Mouse (Mus musculus) lung, adult 2 months (tissue): ENCODE results near the gene Chp1. TPM values are rescaled to one million over a fixed set of nuclear protein-coding genes. Genes with fewer than 3 reads are reported as not detected.
"Not testable (repeated sequence)": the region's sequence is repeated elsewhere in the genome, so short reads cannot be mapped to it uniquely, and the experiment has no call there.

ENCODE experiments used
- DNase-seq: peaks from one replicate; pipeline ENCODE4 v3.0.0; 2022
- H3K4me1 ChIP-seq: fragments of 200-500 bp; 2 replicates; pipeline ENCODE4 v1.6.1; 2011; ENCODE audit warnings: low read length; ENCODE audit not compliant: control insufficient read depth, insufficient read depth
- H3K4me3 ChIP-seq: fragments of 200-500 bp; replicated peaks from 2 replicates; pipeline ENCODE3; 2011; ENCODE audit warnings: low read depth, mild to moderate bottlenecking, control low read depth, low read length; ENCODE audit errors: extremely low read depth
- CTCF ChIP-seq: fragments of 200-500 bp; IDR thresholded peaks from 2 replicates; pipeline ENCODE4 v1.5.1; 2011; ENCODE audit warnings: mild to moderate bottlenecking, low read length, control low read depth; ENCODE audit not compliant: insufficient read depth
- POLR2A ChIP-seq: fragments of 200-500 bp; IDR thresholded peaks from 2 replicates; pipeline ENCODE4 v1.6.1; 2011; ENCODE audit warnings: low read depth, mild to moderate bottlenecking, control low read depth, low read length, borderline replicate concordance; ENCODE audit errors: extremely low read depth
- WGBS: fragments of 180-500 bp; shearing (Covaris S2); methylation state at CpG from one replicate; pipeline ENCODE4 v1.1.7; 2018; 5-methylcytosine and 5-hydroxymethylcytosine counted together
- polyA plus RNA-seq: library from polyadenylated mRNA; depleted of rRNA; stranded (reverse); fragments of >200 nt; gene quantifications from 2 replicates; pipeline ENCODE4 v1.2.3, GENCODE M21; 2012; rRNA removed

Gene Chp1
- polyA plus RNA-seq, 1 experiment = 99.6 TPM

DNA sequence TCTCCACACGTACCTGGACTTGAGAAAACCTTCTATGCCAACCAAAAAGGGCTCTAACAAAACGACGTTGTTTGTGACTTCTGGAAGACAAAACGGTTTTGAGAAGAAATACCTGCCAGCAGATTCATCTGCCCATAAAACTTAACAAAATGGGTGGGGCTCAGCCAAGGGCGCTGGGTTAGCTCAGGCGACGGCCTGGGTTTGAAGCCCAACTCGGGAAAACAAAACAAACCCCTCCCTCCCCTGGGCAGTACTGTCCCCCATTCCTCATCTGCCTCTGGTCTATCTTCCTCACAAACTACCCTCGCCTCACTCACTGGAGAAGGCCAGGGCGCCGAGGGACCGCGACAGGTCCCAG, 70.3 kb downstream of the Chp1 start:
- WGBS = under 1% methylated on average over 13 of the region's 13 CpGs
- peaks cover 3% of the 10 kb centered on the region; the same call in 1 of the 2 replicates for H3K4me1 ChIP-seq
- TF ChIP-seq POLR2A (no peak), CTCF (no peak)
- no peak for DNase-seq
- peak overlapping the region; percentile 84 for H3K4me3 ChIP-seq

DNA sequence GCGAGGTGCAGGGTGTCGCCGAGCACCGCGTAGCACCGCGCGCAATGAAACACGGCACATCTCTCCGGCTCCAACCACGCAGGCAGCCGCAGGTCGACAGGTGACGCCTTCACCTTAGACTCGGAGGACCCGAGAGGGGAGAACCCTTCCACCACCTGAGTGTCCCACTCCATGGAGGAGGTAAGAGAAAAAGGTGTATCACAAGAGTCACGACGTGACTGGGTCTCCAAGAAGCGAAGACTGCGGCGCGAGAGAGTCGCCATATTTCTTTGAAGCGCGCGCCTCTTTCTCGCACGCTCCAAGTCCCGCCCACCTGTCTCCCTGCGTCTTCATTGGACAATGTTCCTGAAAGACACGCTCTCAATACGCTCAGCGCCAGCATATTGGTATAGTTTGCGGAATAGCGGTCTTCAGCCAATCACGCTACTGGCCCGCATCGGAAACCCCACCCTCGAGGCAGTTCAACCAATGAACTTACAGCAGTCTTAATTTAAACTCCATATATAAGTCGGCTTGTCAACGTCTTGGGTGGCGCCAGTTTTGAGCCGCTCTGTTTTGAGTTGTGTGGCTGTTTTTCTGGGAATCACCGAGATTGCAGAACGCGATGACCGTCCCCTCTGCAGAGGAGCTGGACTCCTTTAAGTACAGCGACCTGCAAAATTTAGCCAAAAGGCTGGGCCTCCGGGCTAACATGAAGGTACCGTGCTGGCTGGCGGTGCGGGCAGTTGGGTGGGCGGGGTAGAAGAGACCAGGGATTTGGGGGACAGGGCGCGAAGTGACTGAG, 70.9 kb downstream of the Chp1 start, which contains the start of the genes Nusap1 and Oip5:
Gene Nusap1 (plus strand): TSS at position 100 of the 784 bp plus-strand sequence.
Gene Oip5 (minus strand): TSS at position 271 of the 784 bp plus-strand sequence.
- WGBS = under 1% methylated on average over 55 of the region's 55 CpGs
- TF ChIP-seq POLR2A (no peak), CTCF (no peak)
- Histone ChIP-seq H3K4me1 (peaks cover 3% of the 10 kb centered on the region; the same call in 1 of the 2 replicates), H3K4me3 (peak within 1 kb of the TSS; percentile 84)
- DNase-seq = peak; percentile 89

DNA sequence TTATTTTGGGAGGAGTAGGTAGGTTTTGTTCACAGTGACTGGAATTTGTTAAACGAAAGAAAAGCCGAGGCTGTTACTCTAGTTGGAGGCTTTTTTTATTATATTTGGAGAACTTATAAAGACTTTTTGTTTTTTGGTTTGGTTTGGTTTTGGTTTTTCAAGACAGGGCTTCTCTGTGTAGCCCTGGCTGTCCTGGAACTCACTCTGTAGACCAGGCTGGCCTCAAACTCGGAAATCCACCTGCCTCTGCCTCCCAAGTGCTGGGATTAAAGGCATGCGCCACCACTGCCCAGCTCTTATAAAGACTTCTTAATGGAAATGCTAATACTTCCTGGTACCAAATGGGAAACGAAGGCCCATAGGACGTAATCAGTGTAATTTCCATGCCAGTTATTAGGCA, 71.5 kb downstream of the Chp1 start:
- WGBS = 3% methylated on average over 6 of the region's 6 CpGs
- not testable (repeated sequence) for DNase-seq, H3K4me1 ChIP-seq
- H3K4me3 ChIP-seq = peak overlapping the region; percentile 52

DNA sequence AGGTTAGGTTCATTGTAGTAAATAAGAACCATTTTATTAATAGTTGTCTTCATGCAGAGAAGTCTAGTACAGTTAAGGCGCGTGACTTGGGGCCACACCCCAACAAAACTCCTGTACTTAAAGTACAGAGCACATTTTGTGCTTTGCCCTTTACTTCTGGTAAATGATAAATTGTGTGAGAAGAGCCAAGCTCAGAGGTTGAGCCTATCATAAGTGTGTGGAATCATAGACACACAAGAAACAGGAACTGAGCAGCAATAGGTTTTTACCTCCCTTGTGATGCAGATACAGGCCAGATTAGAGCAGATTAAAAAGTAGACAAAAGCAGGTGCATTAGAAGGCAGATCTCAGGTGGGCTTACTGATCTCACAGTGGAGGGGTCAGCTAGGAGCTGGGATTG, 73.8 kb downstream of the Chp1 start:
- H3K4me3 ChIP-seq = no peak overlapping the region
- WGBS = 95% methylated on average over 2 of the region's 2 CpGs
- DNase-seq = no peak
- no peak for TF ChIP-seq POLR2A
- no peak for TF ChIP-seq CTCF
- H3K4me1 ChIP-seq = peaks cover 3% of the 10 kb centered on the region; the same call in 1 of the 2 replicates

Other genes starting within 250 kb of the Chp1 start
- gene Dll4, start 221.9 kb upstream of the Chp1 start, polyA plus RNA-seq = 114 TPM in 2 replicates
- gene Chac1, start 196.5 kb upstream of the Chp1 start, polyA plus RNA-seq = 9.2 and 10.7 TPM in 2 replicates
- gene Ino80, start 70.0 kb upstream of the Chp1 start, polyA plus RNA-seq = 7.1 and 8.7 TPM in 2 replicates
- gene Exd1, start 70 bp upstream of the Chp1 start, polyA plus RNA-seq = 0.36 and 0.78 TPM in 2 replicates
- gene Nusap1, start 70.6 kb downstream of the Chp1 start, polyA plus RNA-seq = 0.10 and 0.49 TPM in 2 replicates
- 0.81 and 1.3 TPM in 2 replicates for gene Oip5, start 70.8 kb downstream of the Chp1 start, polyA plus RNA-seq
- 1.7 and 4.6 TPM in 2 replicates for gene Ndufaf1, start 115.1 kb downstream of the Chp1 start, polyA plus RNA-seq
- gene Rtf1, start 127.4 kb downstream of the Chp1 start, polyA plus RNA-seq = 6.7 and 10.3 TPM in 2 replicates
- 9.5 and 9.6 TPM in 2 replicates for gene Itpka, start 194.6 kb downstream of the Chp1 start, polyA plus RNA-seq
- gene Ltk, start 212.7 kb downstream of the Chp1 start, polyA plus RNA-seq = 3.9 and 4.2 TPM in 2 replicates
- 21.6 and 24.5 TPM in 2 replicates for gene Rpap1, start 239.8 kb downstream of the Chp1 start, polyA plus RNA-seq